In genomic region chr2:126730502-126730901, GRCm38 (mm10) we compare ENCODE assay signal across 29 mouse cellular contexts. TPM values are rescaled to one million over a fixed set of nuclear protein-coding genes. Genes with fewer than 3 reads are reported as not detected.
"Had no signal": no experiment of that assay in that cellular context is flagged by ENCODE, and none has a peak within 500 bp of the region (broad histone marks: within the 10 kb centered on the region; RNA-seq: fewer than 3 reads in every experiment).

No protein-coding gene starts in this region.

- H3K27ac ChIP-seq: embryonic facial prominence, embryonic 10.5 days; embryonic facial prominence, embryonic 12.5 days; embryonic facial prominence, embryonic 13.5 days; embryonic facial prominence, embryonic 15.5 days; forebrain, embryonic 10.5 days; forebrain, embryonic 12.5 days; forebrain, embryonic 13.5 days; forebrain, embryonic 15.5 days; gastrocnemius, adult 2 months; heart, adult 2 months had no signal

- ATAC-seq: forebrain, embryonic 13.5 days; forebrain, embryonic 14.5 days; forebrain, embryonic 15.5 days; forebrain, embryonic 16.5 days; forebrain, postnatal 0 days had no signal

- H3K9me3 ChIP-seq: embryonic facial prominence, embryonic 10.5 days; embryonic facial prominence, embryonic 12.5 days; embryonic facial prominence, embryonic 13.5 days; embryonic facial prominence, embryonic 15.5 days; forebrain, embryonic 10.5 days; forebrain, embryonic 12.5 days; forebrain, embryonic 13.5 days; forebrain, embryonic 15.5 days had no signal

- H3K9ac ChIP-seq: embryonic facial prominence, embryonic 12.5 days; embryonic facial prominence, embryonic 13.5 days; embryonic facial prominence, embryonic 15.5 days; forebrain, embryonic 12.5 days; forebrain, embryonic 13.5 days; forebrain, embryonic 15.5 days; forebrain, postnatal 0 days had no signal

- H3K4me3 ChIP-seq: embryonic facial prominence, embryonic 10.5 days; embryonic facial prominence, embryonic 12.5 days; embryonic facial prominence, embryonic 13.5 days; embryonic facial prominence, embryonic 15.5 days; erythroblast, embryonic 14.5 days; forebrain, embryonic 10.5 days; forebrain, embryonic 12.5 days; forebrain, embryonic 13.5 days; forebrain, embryonic 15.5 days; gastrocnemius, adult 2 months; heart, adult 2 months had no signal

- H3K4me2 ChIP-seq: embryonic facial prominence, embryonic 12.5 days; embryonic facial prominence, embryonic 13.5 days; embryonic facial prominence, embryonic 15.5 days; forebrain, embryonic 12.5 days; forebrain, embryonic 13.5 days; forebrain, embryonic 15.5 days had no signal

- DNase-seq: cerebellum, adult 9-10 months; cerebellum, adult 9-11 months; cerebellum, postnatal 10 days; cerebellum, postnatal 14 days; cerebellum, postnatal 25 days; cerebellum, postnatal 36 days; embryo, embryonic 11 days; forebrain, postnatal 0 days; gastrocnemius, adult 2 months; gastrocnemius, postnatal 10 days; gastrocnemius, postnatal 14 days; gastrocnemius, postnatal 25 days; gastrocnemius, postnatal 36 days; heart, adult 18-20 months; heart, adult 2 months had no signal

- H3K4me1 ChIP-seq: embryonic facial prominence, embryonic 10.5 days; embryonic facial prominence, embryonic 12.5 days; embryonic facial prominence, embryonic 13.5 days; embryonic facial prominence, embryonic 15.5 days; forebrain, embryonic 10.5 days; forebrain, embryonic 12.5 days; forebrain, embryonic 13.5 days; forebrain, embryonic 15.5 days had no signal

- H3K27me3 ChIP-seq: embryonic facial prominence, embryonic 12.5 days; embryonic facial prominence, embryonic 13.5 days; embryonic facial prominence, embryonic 15.5 days; forebrain, embryonic 12.5 days; forebrain, embryonic 13.5 days; forebrain, embryonic 15.5 days had no signal

RNA-seq across cellular contexts. Expression of gene Usp50, which starts 52.8 kb away (rescaled TPM):
- total RNA-seq: gastrocnemius, adult 8-10 months; gastrocnemius, postnatal 10 days; gastrocnemius, postnatal 25 days; gastrocnemius, postnatal 4 days; granulocyte monocyte progenitor cell, adult 5-6 weeks; heart, adult 18-20 months; heart, adult 2 months had no signal
